Mouse (Mus musculus): ENCODE measurements around the gene Cd33. TPM values are rescaled to one million over a fixed set of nuclear protein-coding genes. Genes with fewer than 3 reads are reported as not detected.

Gene Cd33
- total and polyA plus RNA-seq, 2 experiments from 2014 or later, result 2.0 TPM

DNA sequence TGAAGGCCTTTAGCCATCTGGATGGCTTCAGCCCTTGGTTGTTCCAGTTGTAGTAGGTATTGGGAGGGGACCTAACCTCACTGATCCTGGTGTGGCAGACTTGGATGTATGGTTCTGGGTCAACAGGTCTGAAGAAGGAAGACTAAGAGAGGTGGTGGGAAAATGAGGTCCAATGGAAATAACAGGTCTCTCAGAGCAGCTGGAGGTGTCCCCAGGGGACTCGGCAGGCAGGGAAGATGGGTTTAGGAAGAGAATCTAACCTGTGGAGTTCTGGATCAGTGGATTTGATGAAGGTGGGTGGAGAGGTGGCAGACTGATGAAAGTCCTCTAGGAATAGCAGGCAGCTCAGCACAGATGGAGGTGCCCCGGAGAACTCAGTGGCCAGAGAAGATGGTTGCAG, 21.5 kb downstream of the Cd33 start:
- no peak for TF ChIP-seq CTCF (IDR thresholded peaks at IDR 0.05; ENCODE audit: low read depth)
- Histone ChIP-seq H3K36me3 (ENCODE audit: insufficient read depth, low read length) (no peaks in the 10 kb centered on the region), H3K4me3 (ENCODE audit: low read length) (no peak overlapping the region), H3K27ac (no peak overlapping the region), H3K27me3 (ENCODE audit: insufficient read depth, low read length) (no peaks in the 10 kb centered on the region), H3K4me2 (ENCODE audit: low read depth, low read length) (no peak overlapping the region), H3K9ac (replicated peaks; ENCODE audit: low read length) (no peak overlapping the region), H3K9me3 (ENCODE audit: low read length) (no peaks in the 10 kb centered on the region), H3K4me1 (ENCODE audit: insufficient read depth, low read length) (no peaks in the 10 kb centered on the region)
- DNase-seq (ENCODE audit: low spot score) (no peak), ATAC-seq (no peak)
- 93% methylated on average over 2 of the region's 2 CpGs for WGBS

DNA sequence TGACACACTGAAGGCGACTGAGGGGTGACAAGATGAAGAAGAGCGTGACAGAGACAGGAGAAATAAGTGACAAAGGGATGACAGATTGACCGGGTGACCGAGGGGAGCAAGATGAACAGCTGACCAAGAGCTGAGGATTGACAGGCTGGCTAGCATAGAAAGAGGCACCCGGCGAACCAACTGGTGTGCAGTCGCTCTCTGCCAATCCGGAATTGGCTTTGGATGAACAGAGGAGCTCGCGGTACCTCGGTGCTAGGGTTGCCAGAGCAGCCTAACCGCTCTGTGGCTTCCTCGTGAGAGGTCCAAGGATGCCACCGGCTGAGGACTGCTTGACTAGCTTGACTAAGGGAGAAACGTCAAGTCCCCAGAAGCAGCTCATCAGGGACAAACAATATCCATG, 25.9 kb downstream of the Cd33 start:
- H3K4me2 ChIP-seq (ENCODE audit: low read depth, low read length), result no peak overlapping the region
- ATAC-seq (peak; percentile 55; the same call in 1 of the 2 replicates), DNase-seq (ENCODE audit: low spot score) (peak; percentile 26)
- 72% methylated on average over 15 of the region's 15 CpGs for WGBS
- no peak overlapping the region for H3K27ac ChIP-seq
- H3K9me3 ChIP-seq (ENCODE audit: low read length), result no peaks in the 10 kb centered on the region
- H3K4me1 ChIP-seq (ENCODE audit: insufficient read depth, low read length), result no peaks in the 10 kb centered on the region
- no peak overlapping the region for H3K4me3 ChIP-seq (ENCODE audit: low read length)
- no peaks in the 10 kb centered on the region for H3K27me3 ChIP-seq (ENCODE audit: insufficient read depth, low read length)
- no peak for TF ChIP-seq CTCF (IDR thresholded peaks at IDR 0.05; ENCODE audit: low read depth)
- H3K36me3 ChIP-seq (ENCODE audit: insufficient read depth, low read length), result no peaks in the 10 kb centered on the region
- H3K9ac ChIP-seq (replicated peaks; ENCODE audit: low read length), result no peak overlapping the region

DNA sequence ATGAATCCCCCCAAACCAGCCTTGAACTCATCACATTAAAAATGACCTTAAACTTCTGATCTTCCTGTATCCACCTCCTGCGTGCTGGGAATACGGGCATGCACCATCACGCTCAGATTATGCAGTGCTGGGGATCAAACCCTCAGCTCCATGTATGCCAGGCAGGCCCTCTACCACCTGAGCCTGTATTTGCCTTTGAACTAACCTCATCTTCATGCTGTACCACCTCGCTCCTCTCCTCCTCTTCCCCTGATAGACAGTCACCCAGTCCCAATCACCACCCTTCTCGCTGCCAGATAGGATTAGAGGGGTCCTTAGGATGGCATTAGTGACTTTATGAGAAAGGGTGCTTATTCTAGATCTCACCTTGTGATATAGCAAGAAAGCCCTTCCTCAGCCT, 29.2 kb downstream of the Cd33 start:
- Histone ChIP-seq H3K4me1 (ENCODE audit: insufficient read depth, low read length) (no peaks in the 10 kb centered on the region), H3K4me2 (ENCODE audit: low read depth, low read length) (no peak overlapping the region), H3K27me3 (ENCODE audit: insufficient read depth, low read length) (no peaks in the 10 kb centered on the region), H3K36me3 (ENCODE audit: insufficient read depth, low read length) (no peaks in the 10 kb centered on the region), H3K4me3 (ENCODE audit: low read length) (no peak overlapping the region), H3K9ac (replicated peaks; ENCODE audit: low read length) (no peak overlapping the region), H3K9me3 (ENCODE audit: low read length) (no peaks in the 10 kb centered on the region), H3K27ac (no peak overlapping the region)
- no peak for ATAC-seq
- WGBS, result 91% methylated on average over 5 of the region's 5 CpGs
- no peak for DNase-seq (ENCODE audit: low spot score)
- TF ChIP-seq CTCF (IDR thresholded peaks at IDR 0.05; ENCODE audit: low read depth), result no peak

DNA sequence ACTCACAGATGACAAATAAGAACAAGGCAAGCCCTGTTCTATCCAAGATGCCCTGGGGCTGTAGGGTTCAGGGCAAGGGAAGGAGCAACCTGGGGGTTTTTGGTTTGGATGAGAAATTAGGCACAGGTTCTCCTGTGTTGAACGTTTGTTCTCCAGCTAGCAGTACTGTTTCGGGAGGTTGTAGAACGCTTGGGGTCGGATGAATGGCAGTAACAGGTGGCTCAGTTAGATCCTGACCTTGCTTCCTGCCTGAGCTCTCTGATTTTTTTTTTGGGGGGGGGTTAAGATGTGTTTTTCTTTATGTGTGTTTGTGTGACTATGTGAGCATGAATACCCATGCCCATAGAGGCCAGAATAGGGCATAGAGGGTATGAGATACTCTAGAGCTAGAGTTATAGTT, 31.7 kb downstream of the Cd33 start:
- Histone ChIP-seq H3K9me3 (ENCODE audit: low read length) (no peaks in the 10 kb centered on the region), H3K4me1 (ENCODE audit: insufficient read depth, low read length) (no peaks in the 10 kb centered on the region), H3K9ac (replicated peaks; ENCODE audit: low read length) (no peak overlapping the region), H3K4me3 (ENCODE audit: low read length) (no peak overlapping the region), H3K27me3 (ENCODE audit: insufficient read depth, low read length) (no peaks in the 10 kb centered on the region), H3K27ac (no peak overlapping the region), H3K36me3 (ENCODE audit: insufficient read depth, low read length) (no peaks in the 10 kb centered on the region), H3K4me2 (ENCODE audit: low read depth, low read length) (no peak overlapping the region)
- WGBS, result 83% methylated on average over 4 of the region's 4 CpGs
- no peak for DNase-seq (ENCODE audit: low spot score)
- TF ChIP-seq CTCF (IDR thresholded peaks at IDR 0.05; ENCODE audit: low read depth), result no peak
- ATAC-seq, result no peak

DNA sequence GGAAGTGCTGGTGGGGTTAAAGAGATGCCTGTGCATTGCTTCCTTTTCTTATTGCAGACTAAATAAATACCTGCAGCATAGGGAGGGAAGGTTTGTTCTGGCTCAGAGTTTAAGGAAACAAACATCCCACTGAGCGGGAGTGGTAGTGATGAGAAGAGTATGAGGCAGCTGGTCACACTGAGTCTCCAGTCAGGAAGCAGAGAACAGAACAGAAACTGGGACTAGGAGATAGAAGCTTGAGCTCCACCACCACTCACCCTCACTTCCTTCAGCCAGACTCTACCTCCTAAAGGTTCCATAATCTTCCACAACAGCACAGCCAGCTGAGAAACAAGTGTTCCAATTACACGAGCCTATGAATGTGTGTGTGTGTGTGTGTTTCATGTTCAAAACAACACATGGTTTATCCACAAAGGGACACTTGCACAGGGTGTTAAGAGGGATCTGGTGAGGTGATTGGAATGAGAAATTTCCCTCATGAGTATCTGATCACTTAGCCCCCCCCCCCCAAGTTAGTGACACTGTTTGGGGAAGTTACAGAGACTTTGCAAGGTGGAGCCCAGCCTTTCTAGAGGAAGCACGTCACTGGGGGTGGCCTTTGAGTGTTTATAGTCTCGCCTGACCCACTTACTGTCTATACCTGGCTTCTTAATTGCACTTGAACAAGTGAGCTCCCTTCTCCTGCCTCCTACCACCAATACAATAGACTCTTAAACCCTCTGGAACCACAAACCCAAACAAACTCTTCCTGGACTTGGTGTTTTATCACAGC, 32.3 kb downstream of the Cd33 start:
- no peak for DNase-seq (ENCODE audit: low spot score)
- 71% methylated on average over 4 of the region's 4 CpGs for WGBS
- Histone ChIP-seq H3K4me1 (ENCODE audit: insufficient read depth, low read length) (no peaks in the 10 kb centered on the region), H3K9me3 (ENCODE audit: low read length) (no peaks in the 10 kb centered on the region), H3K4me3 (ENCODE audit: low read length) (no peak overlapping the region), H3K9ac (replicated peaks; ENCODE audit: low read length) (no peak overlapping the region), H3K36me3 (ENCODE audit: insufficient read depth, low read length) (no peaks in the 10 kb centered on the region), H3K27ac (no peak overlapping the region), H3K4me2 (ENCODE audit: low read depth, low read length) (no peak overlapping the region), H3K27me3 (ENCODE audit: insufficient read depth, low read length) (no peaks in the 10 kb centered on the region)
- no peak for TF ChIP-seq CTCF (IDR thresholded peaks at IDR 0.05; ENCODE audit: low read depth)
- ATAC-seq, result no peak

DNA sequence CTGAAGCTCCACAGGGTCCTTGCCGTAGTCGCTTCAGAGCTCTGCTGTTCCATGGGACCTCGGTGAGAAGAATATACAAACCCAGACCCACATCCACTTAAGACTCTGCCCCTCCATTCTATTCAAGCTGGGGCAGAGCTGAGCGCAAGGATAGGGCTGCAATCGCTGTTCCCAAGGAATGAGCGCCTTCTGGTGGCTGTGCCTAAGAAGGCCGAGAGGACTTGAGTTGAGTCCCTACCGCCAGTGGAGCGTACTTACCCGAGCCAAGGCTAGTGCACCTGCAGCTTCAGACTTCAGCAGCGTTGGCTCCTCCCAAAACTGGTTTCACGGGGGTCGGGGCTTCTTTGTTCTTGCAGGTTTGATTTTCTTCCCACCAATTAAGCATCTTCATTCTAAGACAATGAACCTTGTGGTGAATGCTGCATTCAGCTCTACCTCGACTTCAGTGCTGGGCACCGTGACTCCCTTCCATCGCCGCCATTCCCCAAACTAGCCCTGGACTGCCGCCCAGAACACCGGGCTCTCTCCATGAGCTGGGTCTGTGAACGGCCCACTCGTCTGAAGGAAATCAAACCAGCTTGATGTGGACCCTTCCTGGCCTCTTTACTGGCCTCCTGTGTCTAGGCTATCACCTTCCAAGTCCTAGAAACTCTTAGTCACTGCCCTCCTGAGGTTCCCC, 48.7 kb downstream of the Cd33 start:
- H3K9me3 ChIP-seq (ENCODE audit: low read length), result no peaks in the 10 kb centered on the region
- no peaks in the 10 kb centered on the region for H3K27me3 ChIP-seq (ENCODE audit: insufficient read depth, low read length)
- DNase-seq (ENCODE audit: low spot score) (peak; percentile 86), ATAC-seq (peak; percentile 80)
- peak overlapping the region; percentile 28; the same call in 1 of the 2 replicates for H3K4me2 ChIP-seq (ENCODE audit: low read depth, low read length)
- no peaks in the 10 kb centered on the region for H3K36me3 ChIP-seq (ENCODE audit: insufficient read depth, low read length)
- no peak overlapping the region for H3K27ac ChIP-seq
- H3K4me1 ChIP-seq (ENCODE audit: insufficient read depth, low read length), result no peaks in the 10 kb centered on the region
- H3K4me3 ChIP-seq (ENCODE audit: low read length), result no peak overlapping the region
- peak; percentile 89 for TF ChIP-seq CTCF (IDR thresholded peaks at IDR 0.05; ENCODE audit: low read depth)
- WGBS, result 13% methylated on average over 21 of the region's 21 CpGs
- no peak overlapping the region for H3K9ac ChIP-seq (replicated peaks; ENCODE audit: low read length)

DNA sequence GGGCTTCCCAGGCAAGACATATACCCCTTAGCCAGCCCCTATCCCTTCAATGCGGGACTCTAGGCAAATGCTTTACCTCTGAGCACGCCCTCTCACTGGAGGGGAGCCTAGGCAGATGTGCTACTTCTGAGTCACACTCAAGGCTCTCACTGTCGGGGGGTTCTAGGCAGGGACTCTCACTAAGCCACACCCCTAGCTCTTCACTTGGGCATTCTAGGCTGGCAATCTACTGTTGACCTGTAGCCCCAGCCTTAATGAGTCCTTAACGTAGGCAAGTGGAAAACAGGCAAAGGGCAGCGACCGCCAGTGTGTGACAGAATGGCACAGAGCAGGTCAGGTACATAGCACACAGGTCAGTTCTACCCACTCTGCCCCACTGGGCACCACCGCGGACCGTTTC, 53.4 kb downstream of the Cd33 start:
- H3K27ac ChIP-seq, result peak overlapping the region; percentile 82; the same call in 1 of the 2 replicates

More for the DNA sequence above, 53.4 kb downstream of the Cd33 start:
- TF ChIP-seq CTCF (IDR thresholded peaks at IDR 0.05; ENCODE audit: low read depth), result no peak
- WGBS, result 68% methylated on average over 9 of the region's 9 CpGs
- DNase-seq (ENCODE audit: low spot score) (no peak), ATAC-seq (no peak)
- H3K4me3 ChIP-seq (ENCODE audit: low read length), result peak overlapping the region; percentile 78; the same call in 1 of the 2 replicates
- no peaks in the 10 kb centered on the region for H3K27me3 ChIP-seq (ENCODE audit: insufficient read depth, low read length)
- no peaks in the 10 kb centered on the region for H3K9me3 ChIP-seq (ENCODE audit: low read length)
- peaks cover 8% of the 10 kb centered on the region; the same call in 1 of the 2 replicates for H3K4me1 ChIP-seq (ENCODE audit: insufficient read depth, low read length)
- H3K9ac ChIP-seq (replicated peaks; ENCODE audit: low read length), result no peak overlapping the region
- H3K4me2 ChIP-seq (ENCODE audit: low read depth, low read length), result no peak overlapping the region
- no peaks in the 10 kb centered on the region for H3K36me3 ChIP-seq (ENCODE audit: insufficient read depth, low read length)

All from hindbrain, postnatal 0 days (tissue).